Mouse (Mus musculus) megakaryocyte, embryonic 14.5 days (primary cell): ENCODE measurements around the gene Olfr1357. TPM values are rescaled to one million over a fixed set of nuclear protein-coding genes. Genes with fewer than 3 reads are reported as not detected.
"Not testable (repeated sequence)": the region's sequence is repeated elsewhere in the genome, so short reads cannot be mapped to it uniquely, and the experiment has no call there.

Experiments used
- H3K27me3 ChIP-seq: replicated peaks from 2 replicates; pipeline ENCODE3; 2012; ENCODE audit warnings: inconsistent platforms
- H3K36me3 ChIP-seq: replicated peaks from 2 replicates; pipeline ENCODE3; 2012; ENCODE audit warnings: low read length, inconsistent platforms, mixed read lengths
- H3K4me1 ChIP-seq: 2 replicates; pipeline ENCODE4 v1.6.1; 2012; ENCODE audit warnings: inconsistent platforms
- H3K4me3 ChIP-seq: replicated peaks from 2 replicates; pipeline ENCODE3; 2012; ENCODE audit warnings: moderate library complexity, mild to moderate bottlenecking, inconsistent platforms
- H3K9me3 ChIP-seq: 2 replicates; pipeline ENCODE4 v1.6.1; 2012; ENCODE audit warnings: inconsistent platforms
- FLI1 ChIP-seq: IDR thresholded peaks from 2 replicates; pipeline ENCODE4 v1.6.1; 2012; ENCODE audit warnings: low read length, inconsistent platforms, mixed read lengths
- GATA1 ChIP-seq: IDR thresholded peaks from 3 replicates; pipeline ENCODE4 v1.6.1; 2012; ENCODE audit warnings: mixed read lengths, low read length, inconsistent platforms, borderline replicate concordance
- polyA plus RNA-seq: library from polyadenylated mRNA; stranded (reverse); fragments of >175 nt; gene quantifications from 2 replicates; pipeline ENCODE4 v1.2.3, GENCODE M21; 2012; ENCODE audit warnings: low replicate concordance; ENCODE audit not compliant: insufficient read depth

Olfr1357 gene
- polyA plus RNA-seq, result 0.12 TPM in 1 of 2 replicates, not detected in the other

GRCm38 (mm10) chr10:78617974-78618373 is at the start of gene Olfr1357:
Gene Olfr1357, minus strand, starts transcription at chr10:78618074.
- Histone ChIP-seq H3K9me3 (no peaks in the 10 kb centered on the region), H3K4me1 (no peaks in the 10 kb centered on the region), H3K4me3 (no peak within 1 kb of the TSS), H3K27me3 (peaks cover 2% of the 10 kb centered on the region), H3K36me3 (no peaks in the 10 kb centered on the region)
- no peak for TF ChIP-seq FLI1
- TF ChIP-seq GATA1, result no peak

GRCm38 (mm10) chr10:78666696-78667095 is 48.8 kb upstream of the Olfr1357 start:
- not testable (repeated sequence) for H3K4me3 ChIP-seq, H3K27me3 ChIP-seq, H3K9me3 ChIP-seq, H3K36me3 ChIP-seq, H3K4me1 ChIP-seq

GRCm38 (mm10) chr10:78664546-78664945 is 46.7 kb upstream of the Olfr1357 start:
- Histone ChIP-seq H3K27me3 (no peaks in the 10 kb centered on the region), H3K4me3 (no peak overlapping the region), H3K9me3 (no peaks in the 10 kb centered on the region), H3K4me1 (no peaks in the 10 kb centered on the region), H3K36me3 (no peaks in the 10 kb centered on the region)
- no peak for TF ChIP-seq FLI1
- TF ChIP-seq GATA1, result no peak

GRCm38 (mm10) chr10:78661198-78661597 is 43.3 kb upstream of the Olfr1357 start:
- no peak overlapping the region for H3K4me3 ChIP-seq
- H3K9me3 ChIP-seq, result no peaks in the 10 kb centered on the region
- no peaks in the 10 kb centered on the region for H3K27me3 ChIP-seq
- no peaks in the 10 kb centered on the region for H3K4me1 ChIP-seq
- no peaks in the 10 kb centered on the region for H3K36me3 ChIP-seq
- TF ChIP-seq GATA1 (no peak), FLI1 (no peak)

- H3K27me3 ChIP-seq, result peaks cover 3% of the 10 kb centered on the region
- no peaks in the 10 kb centered on the region for H3K9me3 ChIP-seq
- H3K36me3 ChIP-seq, result no peaks in the 10 kb centered on the region
- H3K4me3 ChIP-seq, result peak overlapping the region; percentile 28
- TF ChIP-seq GATA1, result no peak
- no peak for TF ChIP-seq FLI1
- H3K4me1 ChIP-seq, result no peaks in the 10 kb centered on the region
These were observed 14.4 kb upstream of the Olfr1357 start for GRCm38 (mm10) chr10:78632311-78632710.

- TF ChIP-seq FLI1 (no peak), GATA1 (no peak)
- H3K36me3 ChIP-seq, result no peaks in the 10 kb centered on the region
These were observed 12.3 kb upstream of the Olfr1357 start for GRCm38 (mm10) chr10:78630194-78630593.

GRCm38 (mm10) chr10:78623143-78623542 is 5.3 kb upstream of the Olfr1357 start:
- H3K4me1 ChIP-seq, H3K36me3 ChIP-seq, H3K27me3 ChIP-seq, H3K4me3 ChIP-seq, H3K9me3 ChIP-seq: not testable (repeated sequence)

More at GRCm38 (mm10) chr10:78630194-78630593, 12.3 kb upstream of the Olfr1357 start:
- Histone ChIP-seq H3K9me3 (no peaks in the 10 kb centered on the region), H3K4me1 (no peaks in the 10 kb centered on the region), H3K4me3 (no peak overlapping the region), H3K27me3 (peaks cover 3% of the 10 kb centered on the region)

- TF ChIP-seq FLI1 (no peak), GATA1 (no peak)
- no peak overlapping the region for H3K4me3 ChIP-seq
- no peaks in the 10 kb centered on the region for H3K4me1 ChIP-seq
- peaks cover 14% of the 10 kb centered on the region for H3K27me3 ChIP-seq
- no peaks in the 10 kb centered on the region for H3K9me3 ChIP-seq
- H3K36me3 ChIP-seq, result no peaks in the 10 kb centered on the region
These were observed 10.3 kb downstream of the Olfr1357 start for GRCm38 (mm10) chr10:78607602-78608001.

GRCm38 (mm10) chr10:78605080-78605479 is 12.8 kb downstream of the Olfr1357 start:
- H3K27me3 ChIP-seq, result peaks cover 9% of the 10 kb centered on the region
- no peak overlapping the region for H3K4me3 ChIP-seq
- no peaks in the 10 kb centered on the region for H3K36me3 ChIP-seq
- TF ChIP-seq FLI1 (no peak), GATA1 (no peak)
- H3K9me3 ChIP-seq, result no peaks in the 10 kb centered on the region
- no peaks in the 10 kb centered on the region for H3K4me1 ChIP-seq

GRCm38 (mm10) chr10:78599865-78600264 is 18.0 kb downstream of the Olfr1357 start:
- Histone ChIP-seq H3K4me1 (no peaks in the 10 kb centered on the region), H3K27me3 (peaks cover 15% of the 10 kb centered on the region), H3K9me3 (no peaks in the 10 kb centered on the region), H3K4me3 (no peak overlapping the region), H3K36me3 (no peaks in the 10 kb centered on the region)
- TF ChIP-seq GATA1 (no peak), FLI1 (no peak)

GRCm38 (mm10) chr10:78594566-78594965 is 23.3 kb downstream of the Olfr1357 start:
- Histone ChIP-seq H3K36me3 (no peaks in the 10 kb centered on the region), H3K4me3 (no peak overlapping the region), H3K27me3 (peaks cover 51% of the 10 kb centered on the region), H3K9me3 (no peaks in the 10 kb centered on the region), H3K4me1 (peaks cover 16% of the 10 kb centered on the region)
- no peak for TF ChIP-seq FLI1
- no peak for TF ChIP-seq GATA1
